Mouse (Mus musculus) hindbrain, embryonic 10.5 days (tissue): ENCODE data around the gene Crnkl1. TPM values are rescaled to one million over a fixed set of nuclear protein-coding genes. Genes with fewer than 3 reads are reported as not detected.

Experiments used
- DNase-seq: peaks from one replicate; pipeline ENCODE4 v3.0.0-alpha.2; 2017; ENCODE audit warnings: low spot score
- H3K27ac ChIP-seq: fragments of 300-500 bp; sonication (generic); 2 replicates; pipeline ENCODE4 v1.5.1; 2016; ENCODE audit warnings: mild to moderate bottlenecking, moderate library complexity
- H3K27me3 ChIP-seq: fragments of 300-500 bp; sonication (generic); 2 replicates; pipeline ENCODE4 v1.6.1; 2016; ENCODE audit warnings: mild to moderate bottlenecking; ENCODE audit not compliant: poor library complexity, insufficient read depth, severe bottlenecking
- H3K36me3 ChIP-seq: fragments of 300-500 bp; sonication (generic); 2 replicates; pipeline ENCODE4 v1.6.1; 2016; ENCODE audit warnings: mild to moderate bottlenecking, moderate library complexity
- H3K4me1 ChIP-seq: fragments of 300-500 bp; sonication (generic); replicated peaks from 2 replicates; pipeline ENCODE4 v1.6.1; 2016; ENCODE audit warnings: mild to moderate bottlenecking
- H3K4me3 ChIP-seq: fragments of 300-500 bp; sonication (generic); 2 replicates; pipeline ENCODE4 v1.5.1; 2016; ENCODE audit warnings: mild to moderate bottlenecking, moderate library complexity
- H3K9me3 ChIP-seq: fragments of 300-500 bp; sonication (generic); 2 replicates; pipeline ENCODE4 v1.6.1; 2016; ENCODE audit warnings: mild to moderate bottlenecking, moderate library complexity
- WGBS: fragments of 180-500 bp; shearing (Covaris S2); methylation state at CpG from one replicate; pipeline ENCODE4 v1.1.7; 2016; 5-methylcytosine and 5-hydroxymethylcytosine counted together
- polyA plus RNA-seq: library from polyadenylated mRNA; unstranded; fragments of >200 nt; fragmentation: Nextera tagmentation; extraction: Ambion mirVana; gene quantifications from 2 replicates; pipeline ENCODE4 v1.2.1, GENCODE M21; 2016

Crnkl1 gene
- polyA plus RNA-seq, 1 experiment from 2014 or later: 26.7 TPM

GRCm38 (mm10) chr2:145881932-145882331 is 52.9 kb downstream of the Crnkl1 start:
- no peak overlapping the region for H3K4me3 ChIP-seq
- peaks cover 26% of the 10 kb centered on the region for H3K4me1 ChIP-seq
- peak overlapping the region; percentile 23; the same call in 1 of the 2 replicates for H3K27ac ChIP-seq
- peaks cover 24% of the 10 kb centered on the region for H3K36me3 ChIP-seq
- H3K9me3 ChIP-seq: 0 out of 2 replicates have a peak, but pooled peaks cover 7% of the 10 kb centered on the region
- no peaks in the 10 kb centered on the region for H3K27me3 ChIP-seq
- DNase-seq: no peak
- WGBS: 85% methylated on average over 5 of the region's 5 CpGs

DNA sequence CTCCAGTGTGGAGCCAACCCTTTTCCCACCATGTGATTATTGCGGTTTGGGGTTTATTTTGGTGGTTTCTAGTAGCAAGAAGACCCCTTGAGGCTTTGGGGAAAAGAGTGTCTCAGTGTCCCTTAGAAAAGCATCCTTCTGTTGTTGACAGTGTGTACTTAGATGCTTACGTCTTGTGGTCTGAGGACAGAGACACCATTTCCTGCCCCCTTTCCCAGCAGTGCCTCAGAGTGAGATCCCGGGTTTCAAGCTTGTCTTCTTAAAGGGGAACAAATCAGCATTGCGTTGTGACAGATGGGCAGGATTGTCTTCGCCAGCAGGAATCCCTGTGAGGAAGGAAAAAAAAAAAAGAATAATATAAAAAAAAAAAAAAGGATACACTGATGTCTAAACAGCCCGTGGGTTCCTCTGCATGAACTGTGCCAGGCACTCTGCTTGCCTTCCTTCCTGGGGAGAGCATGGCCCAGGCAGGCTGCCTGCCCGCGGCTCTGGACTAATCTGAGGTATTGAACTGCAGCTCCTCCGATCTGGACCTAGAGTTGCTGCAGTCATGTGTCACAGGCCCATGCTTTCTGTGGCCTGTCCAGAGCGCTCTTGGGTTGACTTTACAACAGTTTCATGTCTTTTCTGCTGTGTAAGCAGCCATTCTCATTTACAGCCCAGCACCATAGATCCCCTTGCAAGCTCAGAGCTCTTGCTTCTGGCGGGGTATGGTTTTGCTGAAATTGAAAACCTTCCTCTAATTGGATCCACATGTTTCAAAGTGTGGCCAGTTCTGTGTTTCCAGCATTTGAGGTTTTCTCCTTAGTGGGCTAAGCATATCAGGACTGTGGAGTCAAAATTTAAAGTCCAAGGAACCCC is 53.7 kb downstream of the Crnkl1 start:
- 0 out of 2 replicates have a peak overlapping the region, but pooled peaks have one; percentile 12 for H3K27ac ChIP-seq
- no peaks in the 10 kb centered on the region for H3K27me3 ChIP-seq
- no peak overlapping the region for H3K4me3 ChIP-seq
- peak; percentile 34 for DNase-seq
- peaks cover 24% of the 10 kb centered on the region for H3K36me3 ChIP-seq
- 65% methylated on average over 11 of the region's 11 CpGs for WGBS
- peaks cover 26% of the 10 kb centered on the region for H3K4me1 ChIP-seq
- 0 out of 2 replicates have a peak, but pooled peaks cover 7% of the 10 kb centered on the region for H3K9me3 ChIP-seq

- H3K9me3 ChIP-seq: 0 out of 2 replicates have a peak, but pooled peaks cover 7% of the 10 kb centered on the region
- H3K36me3 ChIP-seq: peaks cover 19% of the 10 kb centered on the region
- no peaks in the 10 kb centered on the region for H3K27me3 ChIP-seq
- DNase-seq: no peak
- WGBS: 92% methylated on average over 3 of the region's 3 CpGs
- 0 out of 2 replicates have a peak, but pooled peaks cover 7% of the 10 kb centered on the region for H3K4me1 ChIP-seq
- no peak overlapping the region for H3K27ac ChIP-seq
- H3K4me3 ChIP-seq: no peak overlapping the region
These were observed 57.6 kb downstream of the Crnkl1 start for GRCm38 (mm10) chr2:145877191-145877590.

DNA sequence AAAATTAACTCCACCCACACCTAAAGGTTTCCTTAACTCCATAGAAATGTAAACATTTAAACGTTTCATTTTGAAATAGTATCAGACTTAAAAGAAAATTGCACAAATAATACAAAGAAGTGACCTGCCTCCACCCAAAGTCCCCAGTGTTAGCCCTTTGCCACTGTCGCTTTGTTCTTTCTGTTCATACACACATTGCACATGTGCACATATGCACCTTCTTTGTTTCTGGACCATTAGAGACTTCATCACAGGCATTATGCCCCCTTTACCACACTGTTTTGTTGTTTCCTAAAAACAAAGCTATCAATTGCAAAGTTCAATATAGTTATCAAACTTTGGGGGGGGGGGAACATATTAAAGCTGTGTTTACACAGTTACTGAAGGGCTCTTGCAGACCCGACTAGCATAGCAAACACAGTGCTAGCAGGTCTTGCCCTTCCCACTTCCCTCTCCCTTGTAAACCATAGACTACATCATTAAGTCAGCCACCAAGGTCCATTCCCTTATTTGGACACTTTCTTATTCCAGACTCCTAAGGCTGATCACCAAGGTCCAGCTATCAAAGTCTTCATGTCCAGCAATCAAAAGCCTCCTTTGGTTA is 59.8 kb downstream of the Crnkl1 start:
- Histone ChIP-seq H3K9me3 (no peaks in the 10 kb centered on the region), H3K36me3 (peaks cover 11% of the 10 kb centered on the region), H3K27me3 (no peaks in the 10 kb centered on the region), H3K4me3 (no peak overlapping the region), H3K27ac (no peak overlapping the region), H3K4me1 (no peaks in the 10 kb centered on the region)
- WGBS: 76% methylated on average over 3 of the region's 3 CpGs
- DNase-seq: no peak

DNA sequence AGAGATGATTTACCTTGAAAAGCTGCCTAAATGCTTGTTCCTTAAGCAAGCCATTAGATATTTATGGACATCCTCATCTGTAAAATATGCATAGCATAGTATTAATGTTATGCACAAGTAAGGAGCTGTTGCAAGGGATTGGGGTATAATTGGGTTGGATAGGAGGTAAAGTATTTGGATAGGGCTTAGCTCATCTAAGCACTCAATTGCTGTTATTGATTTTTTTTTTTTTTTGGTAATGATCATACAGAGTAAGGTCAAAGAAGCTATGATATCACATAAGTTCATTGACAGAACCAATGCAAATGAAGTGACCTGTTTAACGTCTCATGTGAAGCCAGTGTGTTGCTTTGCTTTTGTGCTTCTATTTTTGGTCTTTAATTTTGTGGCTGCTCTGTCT is 60.9 kb downstream of the Crnkl1 start:
- 85% methylated on average over 1 of the region's 1 CpGs for WGBS
- no peak overlapping the region for H3K27ac ChIP-seq
- no peak for DNase-seq
- H3K9me3 ChIP-seq: no peaks in the 10 kb centered on the region
- no peak overlapping the region for H3K4me3 ChIP-seq
- peaks cover 3% of the 10 kb centered on the region for H3K36me3 ChIP-seq
- no peaks in the 10 kb centered on the region for H3K4me1 ChIP-seq
- H3K27me3 ChIP-seq: no peaks in the 10 kb centered on the region

DNA sequence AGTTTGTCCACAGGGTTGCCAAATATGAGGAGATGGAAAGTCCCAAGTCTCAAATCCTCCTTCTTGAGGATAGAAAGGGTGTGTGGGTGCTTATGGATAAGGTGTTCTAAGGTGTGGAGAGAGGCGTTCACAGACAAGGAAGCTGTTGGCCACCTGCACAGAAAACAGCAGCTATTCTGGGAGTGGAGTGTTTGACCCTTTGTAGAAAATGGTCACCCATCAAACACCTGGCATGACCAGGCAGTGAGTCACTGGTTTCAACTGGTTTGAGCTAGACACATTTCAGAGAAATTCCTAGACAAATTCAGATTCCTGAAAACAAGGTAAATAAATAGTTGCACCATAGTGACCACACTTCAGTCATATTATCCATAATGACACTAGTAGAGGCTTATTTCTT is 62.7 kb downstream of the Crnkl1 start:
- no peaks in the 10 kb centered on the region for H3K9me3 ChIP-seq
- no peak overlapping the region for H3K27ac ChIP-seq
- H3K36me3 ChIP-seq: no peaks in the 10 kb centered on the region
- no peak for DNase-seq
- no peak overlapping the region for H3K4me3 ChIP-seq
- H3K4me1 ChIP-seq: no peaks in the 10 kb centered on the region
- 86% methylated on average over 1 of the region's 1 CpGs for WGBS
- H3K27me3 ChIP-seq: no peaks in the 10 kb centered on the region

- Histone ChIP-seq H3K9me3 (no peaks in the 10 kb centered on the region), H3K27me3 (no peaks in the 10 kb centered on the region), H3K27ac (no peak overlapping the region), H3K36me3 (no peaks in the 10 kb centered on the region), H3K4me1 (no peaks in the 10 kb centered on the region), H3K4me3 (no peak overlapping the region)
- 97% methylated on average over 4 of the region's 4 CpGs for WGBS
- DNase-seq: no peak
These were observed 63.5 kb downstream of the Crnkl1 start for GRCm38 (mm10) chr2:145871308-145871707.

Other genes starting within 250 kb of the Crnkl1 start
- gene Naa20, start 32.9 kb downstream of the Crnkl1 start, polyA plus RNA-seq: 136 and 149 TPM in 2 replicates
- 2.2 and 5.0 TPM in 2 replicates for gene Cfap61, start 230 bp downstream of the Crnkl1 start, polyA plus RNA-seq